ENCODE assay signal across 23 mouse cellular contexts in genomic region chr3:133213434-133214114, GRCm38 (mm10). TPM values are rescaled to one million over a fixed set of nuclear protein-coding genes. Genes with fewer than 3 reads are reported as not detected.
"Had no signal": no experiment of that assay in that cellular context is flagged by ENCODE, and none has a peak within 500 bp of the region (broad histone marks: within the 10 kb centered on the region; RNA-seq: fewer than 3 reads in every experiment).

No protein-coding gene starts in this region.

- H3K4me3 ChIP-seq: lung, embryonic 15.5 days; midbrain, embryonic 13.5 days; midbrain, embryonic 15.5 days; neural tube, embryonic 12.5 days; stomach, embryonic 15.5 days had no signal

- ATAC-seq: liver, postnatal 0 days; lung, postnatal 0 days; midbrain, embryonic 13.5 days; midbrain, embryonic 15.5 days had no signal

- H3K4me2 ChIP-seq: lung, embryonic 15.5 days; midbrain, embryonic 11.5 days; midbrain, embryonic 13.5 days; midbrain, embryonic 15.5 days; neural tube, embryonic 12.5 days; stomach, embryonic 15.5 days had no signal

- H3K27ac ChIP-seq: lung, embryonic 15.5 days; macrophage; midbrain, embryonic 13.5 days; midbrain, embryonic 15.5 days; neural tube, embryonic 12.5 days; stomach, embryonic 15.5 days; stomach, postnatal 0 days had no signal

- H3K9ac ChIP-seq: liver, postnatal 0 days; lung, embryonic 15.5 days; midbrain, embryonic 13.5 days; midbrain, embryonic 15.5 days; neural tube, embryonic 12.5 days; stomach, embryonic 15.5 days had no signal

- H3K36me3 ChIP-seq: lung, embryonic 15.5 days; midbrain, embryonic 13.5 days; midbrain, embryonic 15.5 days; neural tube, embryonic 12.5 days; stomach, embryonic 15.5 days had no signal

- H3K27me3 ChIP-seq: lung, embryonic 15.5 days; midbrain, embryonic 13.5 days; midbrain, embryonic 15.5 days; neural tube, embryonic 12.5 days; stomach, embryonic 15.5 days had no signal

- H3K9me3 ChIP-seq: lung, embryonic 15.5 days; midbrain, embryonic 13.5 days; midbrain, embryonic 15.5 days; neural tube, embryonic 12.5 days; stomach, embryonic 15.5 days had no signal

- H3K4me1 ChIP-seq: lung, embryonic 15.5 days; midbrain, embryonic 13.5 days; midbrain, embryonic 15.5 days; neural tube, embryonic 12.5 days; stomach, embryonic 15.5 days had no signal

- DNase-seq: liver, postnatal 0 days; lung, adult 2 months; lung, postnatal 14 days; right cerebral cortex, postnatal 14 days; thymus, adult 2 months; thymus, postnatal 25 days; thymus, postnatal 4 days had no signal

RNA-seq across cellular contexts. Expression of gene Arhgef38, which starts 21.2 kb away (rescaled TPM):
- total RNA-seq: megakaryocyte progenitor cell, adult 5-6 weeks; monocyte, adult 5-6 weeks; neutrophil, adult 5-6 weeks had no signal
- polyA plus RNA-seq: macrophage; neural tube, embryonic 12.5 days; neural tube, embryonic 14.5 days; spleen, adult 2 months; testis, adult 2 months; urinary bladder, adult 2 months had no signal
